ENCODE assay signal across 28 mouse cellular contexts in the genomic region with DNA sequence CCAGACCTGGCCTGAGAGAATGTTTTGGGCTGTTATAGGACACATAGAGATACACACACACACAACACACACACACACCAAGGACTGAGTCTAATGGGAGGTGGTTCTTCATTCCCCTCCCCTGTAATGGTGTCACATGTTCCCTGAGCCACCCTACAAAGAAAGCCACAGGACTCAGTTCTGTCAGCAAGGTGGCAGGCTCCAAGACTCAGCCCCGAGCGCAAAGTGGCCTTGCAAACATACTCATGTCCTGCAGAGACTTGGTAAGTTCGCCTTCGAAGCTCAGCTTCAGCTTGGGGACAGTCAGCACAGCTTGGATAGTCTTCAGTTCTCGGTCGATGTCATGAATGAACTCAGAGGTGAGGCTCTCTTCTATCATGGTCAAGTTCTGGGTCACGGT. TPM values are rescaled to one million over a fixed set of nuclear protein-coding genes. Genes with fewer than 3 reads are reported as not detected.
DNase-seq lines count a peak whose midpoint lies in the region; ATAC-seq and TF ChIP-seq lines count a peak whose summit lies in the region.
"Had no signal": no experiment of that assay in that cellular context is flagged by ENCODE, and none has a peak within 500 bp of the region (broad histone marks: within the 10 kb centered on the region; RNA-seq: fewer than 3 reads in every experiment).

No protein-coding gene starts in this region.

- no peaks in the 10 kb centered on the region for H3K27me3 ChIP-seq in liver, embryonic 11.5 days (replicated peaks; ENCODE audit: control insufficient read depth, insufficient read depth, low read length)
- no peaks in the 10 kb centered on the region for H3K27me3 ChIP-seq in liver, embryonic 12.5 days (replicated peaks)
- no peaks in the 10 kb centered on the region for H3K27me3 ChIP-seq in thymus, adult 2 months (ENCODE audit: control insufficient read depth, insufficient read depth, low read length)
- H3K27me3 ChIP-seq: embryonic facial prominence, embryonic 13.5 days; forebrain, embryonic 13.5 days; heart, embryonic 12.5 days; limb, embryonic 13.5 days; liver, embryonic 15.5 days had no signal

- H3K9me3 ChIP-seq in liver, embryonic 11.5 days (ENCODE audit: control insufficient read depth, low read length): no peaks in the 10 kb centered on the region
- no peaks in the 10 kb centered on the region for H3K9me3 ChIP-seq in liver, embryonic 12.5 days (replicated peaks)
- H3K9me3 ChIP-seq: embryonic facial prominence, embryonic 13.5 days; forebrain, embryonic 13.5 days; G1E; heart, embryonic 12.5 days; limb, embryonic 13.5 days; liver, embryonic 15.5 days; midbrain, embryonic 10.5 days had no signal

- WGBS in liver, embryonic 11.5 days: 77% methylated on average over 7 of the region's 7 CpGs
- 75% methylated on average over 7 of the region's 7 CpGs for WGBS in liver, embryonic 12.5 days (ENCODE audit: insufficient replicate concordance)
- WGBS in thymus, adult 2 months: 86% methylated on average over 7 of the region's 7 CpGs

- no peak for TF ChIP-seq POLR2A in thymus, adult 2 months (IDR thresholded peaks at IDR 0.05; ENCODE audit: control insufficient read depth, extremely low read depth, insufficient read depth, low read length, poor library complexity)

- H3K36me3 ChIP-seq in liver, embryonic 11.5 days (ENCODE audit: control insufficient read depth, insufficient read depth, low read length): no peaks in the 10 kb centered on the region
- H3K36me3 ChIP-seq in liver, embryonic 12.5 days: peaks cover 27% of the 10 kb centered on the region
- no peaks in the 10 kb centered on the region for H3K36me3 ChIP-seq in thymus, adult 2 months (ENCODE audit: control insufficient read depth, insufficient read depth, low read length)

- H3K27ac ChIP-seq in liver, embryonic 11.5 days (ENCODE audit: low read depth, low read length): no peak overlapping the region
- H3K27ac ChIP-seq in liver, embryonic 12.5 days: no peak overlapping the region
- H3K27ac ChIP-seq in thymus, adult 2 months (ENCODE audit: control insufficient read depth, insufficient read depth, low read length): peak overlapping the region; percentile 86
- H3K27ac ChIP-seq: embryonic facial prominence, embryonic 13.5 days; forebrain, embryonic 13.5 days; gastrocnemius, adult 2 months; hindbrain, postnatal 0 days; limb, embryonic 13.5 days; liver, embryonic 15.5 days; midbrain, embryonic 10.5 days had no signal

- DNase-seq in CD4-positive, CD25-positive, alpha-beta regulatory T cell, adult 2 months (ENCODE audit: low read depth, low spot score): peak; percentile 27
- peak; percentile 20 for DNase-seq in liver, embryonic 11.5 days (ENCODE audit: low spot score)
- DNase-seq in thymus, adult 2 months: peak; percentile 24
- peak; percentile 68 for DNase-seq in thymus, postnatal 4 days
- DNase-seq in left cerebral cortex, adult 9 months (ENCODE audit: low spot score in 2 of 2): no peak
- DNase-seq in cerebellum, postnatal 36 days: no peak
- DNase-seq: adrenal gland, adult 8-10 months; cerebellum, adult 11-12 months; cerebellum, postnatal 25 days; embryo, embryonic 11 days; gastrocnemius, adult 2 months; heart, postnatal 14 days; layer of hippocampus, postnatal 36 days had no signal

- H3K4me3 ChIP-seq in liver, embryonic 11.5 days (ENCODE audit: low read depth, low read length): no peak overlapping the region
- H3K4me3 ChIP-seq in liver, embryonic 12.5 days: no peak overlapping the region
- no peak overlapping the region for H3K4me3 ChIP-seq in thymus, adult 2 months (ENCODE audit: control insufficient read depth, insufficient read depth, low read length)
- H3K4me3 ChIP-seq: embryonic facial prominence, embryonic 13.5 days; erythroblast, embryonic 14.5 days; forebrain, embryonic 13.5 days; gastrocnemius, adult 2 months; heart, embryonic 12.5 days; limb, embryonic 13.5 days; liver, embryonic 15.5 days; midbrain, embryonic 10.5 days had no signal

- no peak overlapping the region for H3K9ac ChIP-seq in liver, embryonic 11.5 days (ENCODE audit: low read depth, low read length)
- H3K9ac ChIP-seq in liver, embryonic 12.5 days: no peak overlapping the region
- H3K9ac ChIP-seq: embryonic facial prominence, embryonic 13.5 days; forebrain, embryonic 13.5 days; heart, embryonic 12.5 days; limb, embryonic 13.5 days; liver, embryonic 15.5 days had no signal

- no peak for ATAC-seq in CD4-positive, CD25-positive, alpha-beta regulatory T cell, adult 4 months
- ATAC-seq in liver, embryonic 11.5 days (replicated peaks; ENCODE audit: low FRiP score): no peak
- no peak for ATAC-seq in liver, embryonic 12.5 days
- ATAC-seq: forebrain, embryonic 13.5 days; hindbrain, postnatal 0 days; intestine, postnatal 0 days had no signal

- no peaks in the 10 kb centered on the region; the same call in 1 of the 2 replicates for H3K4me1 ChIP-seq in liver, embryonic 11.5 days (replicated peaks; ENCODE audit: control insufficient read depth, insufficient read depth, low read length)
- no peaks in the 10 kb centered on the region for H3K4me1 ChIP-seq in liver, embryonic 12.5 days
- H3K4me1 ChIP-seq in thymus, adult 2 months (replicated peaks; ENCODE audit: control insufficient read depth, insufficient read depth, low read length): peaks cover 36% of the 10 kb centered on the region
- H3K4me1 ChIP-seq: forebrain, embryonic 13.5 days; limb, embryonic 13.5 days; liver, embryonic 15.5 days had no signal

- no peak overlapping the region for H3K4me2 ChIP-seq in liver, embryonic 11.5 days
- H3K4me2 ChIP-seq in liver, embryonic 12.5 days: no peak overlapping the region
- H3K4me2 ChIP-seq: embryonic facial prominence, embryonic 13.5 days; forebrain, embryonic 13.5 days; heart, embryonic 12.5 days; limb, embryonic 13.5 days; liver, embryonic 15.5 days had no signal

- no peak for TF ChIP-seq CTCF in thymus, adult 2 months (IDR thresholded peaks at IDR 0.05; ENCODE audit: borderline replicate concordance, control insufficient read depth, extremely low read depth, insufficient read depth, low read length, poor library complexity)

RNA-seq across cellular contexts. Expression of gene Serpinf1, which starts 11.9 kb away (rescaled TPM):
- polyA plus RNA-seq in CD4-positive, CD25-positive, alpha-beta regulatory T cell, adult 4 months (2017; shearing (Covaris generic)): 1 to 10 TPM; 3.4 to 6.9 TPM
- polyA plus RNA-seq in liver, embryonic 11.5 days (2014; fragmentation: Nextera tagmentation; extraction: Ambion mirVana): 217 and 224 TPM in 2 replicates
- polyA plus RNA-seq in liver, embryonic 12.5 days (2016; fragmentation: Nextera tagmentation; extraction: Ambion mirVana): 158 and 172 TPM in 2 replicates
- 43.4 and 46.7 TPM in 2 replicates for polyA plus RNA-seq in thymus, adult 2 months (2012; rRNA removed)
- polyA plus RNA-seq: G1E had no signal

RNA-seq across cellular contexts. Expression of gene Serpinf2, which starts 28.8 kb away (rescaled TPM):
- under 1 TPM in 1 of 2 experiments, not detected in 1; 0.32 TPM for polyA plus RNA-seq in CD4-positive, CD25-positive, alpha-beta regulatory T cell, adult 4 months (2017; shearing (Covaris generic))
- 321 and 377 TPM in 2 replicates for polyA plus RNA-seq in liver, embryonic 11.5 days (2014; fragmentation: Nextera tagmentation; extraction: Ambion mirVana)
- polyA plus RNA-seq in liver, embryonic 12.5 days (2016; fragmentation: Nextera tagmentation; extraction: Ambion mirVana): 351 and 375 TPM in 2 replicates
- 1.4 and 3.1 TPM in 2 replicates for polyA plus RNA-seq in thymus, adult 2 months (2012; rRNA removed)
- polyA plus RNA-seq: activated CD4-positive, CD25-positive, alpha-beta regulatory T cell, adult 4 months; forebrain, embryonic 13.5 days; hindbrain, embryonic 11.5 days; hindbrain, postnatal 0 days; midbrain, embryonic 10.5 days; midbrain, postnatal 0 days had no signal

RNA-seq across cellular contexts. Expression of gene Wdr81, which starts 43.9 kb away (rescaled TPM):
- 1 to 10 TPM; 6.3 to 9.9 TPM for polyA plus RNA-seq in CD4-positive, CD25-positive, alpha-beta regulatory T cell, adult 4 months (2017; shearing (Covaris generic))
- polyA plus RNA-seq in liver, embryonic 11.5 days (2014; fragmentation: Nextera tagmentation; extraction: Ambion mirVana): 21.8 and 21.9 TPM in 2 replicates
- polyA plus RNA-seq in liver, embryonic 12.5 days (2016; fragmentation: Nextera tagmentation; extraction: Ambion mirVana): 24.8 and 25.0 TPM in 2 replicates
- polyA plus RNA-seq in thymus, adult 2 months (2012; rRNA removed): 52.1 and 53.7 TPM in 2 replicates

RNA-seq across cellular contexts. Expression of gene Tlcd2, which starts 50.9 kb away (rescaled TPM):
- polyA plus RNA-seq in CD4-positive, CD25-positive, alpha-beta regulatory T cell, adult 4 months (2017; shearing (Covaris generic)): 1 to 10 TPM; 8.8 to 9.0 TPM
- polyA plus RNA-seq in liver, embryonic 11.5 days (2014; fragmentation: Nextera tagmentation; extraction: Ambion mirVana): 29.8 and 33.0 TPM in 2 replicates
- 19.6 and 21.4 TPM in 2 replicates for polyA plus RNA-seq in liver, embryonic 12.5 days (2016; fragmentation: Nextera tagmentation; extraction: Ambion mirVana)
- polyA plus RNA-seq in thymus, adult 2 months (2012; rRNA removed): 13.0 and 14.4 TPM in 2 replicates
- polyA plus RNA-seq: G1E had no signal

Comparison
In these comparisons a context has a peak if more than half of its experiments do, and no peak if none do; other contexts are left out.
1. DNase-seq: peak in CD4-positive, CD25-positive, alpha-beta regulatory T cell, adult 2 months (single experiment), liver, embryonic 11.5 days (single experiment), thymus, adult 2 months (single experiment) and thymus, postnatal 4 days (single experiment); none in left cerebral cortex, adult 9 months (0 of 2) and cerebellum, postnatal 36 days (0 of 2).
2. RNA of gene Serpinf2, which starts 28.8 kb away (polyA plus RNA-seq): 351 to 375 TPM in liver, embryonic 12.5 days and 321 to 377 TPM in liver, embryonic 11.5 days; 1.4 to 3.1 TPM in thymus, adult 2 months and 0.32 TPM in CD4-positive, CD25-positive, alpha-beta regulatory T cell, adult 4 months; every median in the first group is over 10 times any median in the second.